Mouse (Mus musculus) right cerebral cortex, postnatal 4 days (tissue): ENCODE data around the gene Pard6a.

Source experiments
- DNase-seq: peaks from one replicate; pipeline ENCODE4 v3.0.0-alpha.2; 2022

Pard6a gene

GRCm38 (mm10) chr8:105700966-105701824 is at the start of gene Pard6a, which contains the start of gene Acd:
Pard6a (plus strand) TSS chr8:105701148.
Acd (minus strand) TSS chr8:105701102.
- peak; percentile 98 for DNase-seq

DNA sequence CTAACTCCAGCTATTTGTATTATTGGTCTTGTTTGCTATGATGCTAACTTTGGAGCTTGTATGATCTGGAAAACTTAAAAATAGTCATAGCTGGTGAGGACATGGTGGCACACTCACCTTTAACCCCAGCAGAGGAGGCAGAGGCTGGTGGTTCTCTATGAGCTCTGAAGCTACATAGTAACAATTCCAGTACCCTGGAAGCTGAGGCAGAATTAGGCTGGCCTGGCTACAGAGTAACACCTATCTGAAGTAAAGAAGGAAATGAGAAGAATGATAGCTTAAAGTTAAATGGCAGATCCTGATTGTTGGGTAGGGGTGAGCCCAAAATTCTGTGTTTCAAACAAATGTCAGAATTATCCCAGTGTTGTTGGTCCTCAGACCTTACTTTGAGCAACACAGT is 43.3 kb upstream of the Pard6a start:
- DNase-seq = no peak

DNA sequence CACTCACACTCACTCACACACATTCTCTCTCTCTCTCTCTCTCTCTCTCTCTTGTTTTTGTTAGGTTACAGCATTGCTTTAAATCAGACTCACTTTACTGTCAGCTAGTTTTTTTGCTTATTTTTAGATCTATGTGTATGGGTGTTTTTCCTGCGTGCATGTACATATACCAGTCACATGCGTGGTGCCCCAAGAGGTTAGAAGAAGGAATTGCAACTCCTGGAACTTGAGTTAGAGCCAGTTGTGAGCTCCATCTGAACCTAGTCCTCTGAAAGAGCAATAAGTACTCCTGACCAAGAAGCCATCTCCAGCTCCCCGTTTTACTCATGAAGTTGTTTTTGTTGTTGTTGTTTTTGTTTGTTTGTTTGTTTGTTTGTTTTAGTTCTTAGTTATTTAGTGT is 39.8 kb upstream of the Pard6a start:
- no peak for DNase-seq

DNA sequence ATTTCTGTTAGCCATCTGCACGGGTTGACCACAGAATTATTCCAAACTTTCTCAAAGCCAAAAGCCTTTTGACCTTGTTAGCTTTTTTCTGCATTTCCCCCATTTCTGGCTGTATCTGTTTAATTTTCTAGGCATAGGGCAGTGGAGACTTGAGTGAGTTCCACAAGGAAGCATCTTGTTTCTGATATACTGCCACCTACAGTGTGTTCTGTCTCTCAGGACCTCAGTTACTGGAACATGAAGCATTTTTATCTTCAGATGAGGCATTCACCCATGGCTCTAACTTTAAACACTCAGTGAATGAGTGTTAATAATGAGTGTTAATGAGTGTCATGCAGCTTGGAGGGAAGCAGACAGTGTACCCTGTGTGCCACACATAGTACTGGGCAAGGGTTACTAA is 23.1 kb upstream of the Pard6a start:
- DNase-seq = no peak

GRCm38 (mm10) chr8:105685325-105685724 is 15.6 kb upstream of the Pard6a start:
- DNase-seq = no peak

DNA sequence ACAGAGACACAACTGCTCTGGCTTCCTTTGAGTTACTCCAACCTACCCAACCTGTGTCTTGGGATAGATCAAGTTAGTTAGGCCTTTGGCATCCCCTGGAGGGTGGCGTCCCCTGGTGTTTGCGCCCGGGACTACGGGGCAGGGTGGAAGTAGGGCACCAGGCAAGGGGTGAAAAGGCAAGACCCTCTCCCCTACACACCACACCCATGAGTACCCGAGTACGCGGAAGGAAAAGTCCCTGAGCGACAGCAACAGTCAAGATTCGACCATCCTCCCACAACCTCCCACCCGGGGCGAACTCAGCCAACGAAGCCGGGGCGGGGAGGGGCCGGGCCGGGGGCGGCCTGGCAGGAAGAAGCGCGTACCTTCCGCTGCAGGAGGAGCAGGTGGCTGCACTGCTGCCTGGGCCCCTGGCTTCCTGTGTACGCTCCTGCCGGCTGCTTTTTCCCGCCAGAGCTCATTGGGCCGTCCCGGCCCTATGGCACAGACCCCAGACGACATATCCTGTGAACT is 15.1 kb upstream of the Pard6a start, which contains the start of gene Carmil2:
TSS of gene Carmil2 (plus strand) at position 479 of the 513 bp plus-strand sequence.
- no peak for DNase-seq

GRCm38 (mm10) chr8:105686551-105686950 is 14.4 kb upstream of the Pard6a start:
- DNase-seq = no peak

GRCm38 (mm10) chr8:105687512-105687911 is 13.4 kb upstream of the Pard6a start:
- no peak for DNase-seq

DNA sequence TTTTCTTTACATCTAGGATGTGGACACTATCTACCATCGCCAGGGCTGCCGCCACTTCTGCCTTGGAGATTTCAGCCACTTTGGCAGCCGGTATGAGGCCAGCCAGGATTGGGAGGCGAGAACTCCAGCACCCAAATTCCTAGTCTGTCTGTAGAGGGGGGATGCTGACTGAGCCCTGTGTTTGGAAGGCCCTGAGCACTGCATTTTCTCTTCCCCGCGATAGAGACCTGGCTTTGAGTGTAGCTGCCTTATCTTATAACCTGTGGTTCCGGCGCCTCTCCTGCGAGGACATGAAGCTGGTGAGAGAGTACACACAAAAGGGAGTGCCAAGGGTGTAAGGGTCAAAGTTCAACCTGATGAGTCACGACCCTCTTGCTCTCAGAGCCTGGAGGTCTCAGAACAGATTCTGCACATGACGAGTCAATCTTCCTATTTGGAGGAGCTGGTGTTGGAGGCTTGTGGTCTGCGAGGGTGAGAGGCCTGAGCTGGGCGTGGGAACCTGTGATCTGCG is 12.7 kb upstream of the Pard6a start:
- DNase-seq = no peak

GRCm38 (mm10) chr8:105689256-105689982 is 11.5 kb upstream of the Pard6a start:
- DNase-seq = no peak

- no peak for DNase-seq
Measured at GRCm38 (mm10) chr8:105689983-105690360, 11.0 kb upstream of the Pard6a start.

GRCm38 (mm10) chr8:105690978-105691377 is 10.0 kb upstream of the Pard6a start:
- no peak for DNase-seq

DNA sequence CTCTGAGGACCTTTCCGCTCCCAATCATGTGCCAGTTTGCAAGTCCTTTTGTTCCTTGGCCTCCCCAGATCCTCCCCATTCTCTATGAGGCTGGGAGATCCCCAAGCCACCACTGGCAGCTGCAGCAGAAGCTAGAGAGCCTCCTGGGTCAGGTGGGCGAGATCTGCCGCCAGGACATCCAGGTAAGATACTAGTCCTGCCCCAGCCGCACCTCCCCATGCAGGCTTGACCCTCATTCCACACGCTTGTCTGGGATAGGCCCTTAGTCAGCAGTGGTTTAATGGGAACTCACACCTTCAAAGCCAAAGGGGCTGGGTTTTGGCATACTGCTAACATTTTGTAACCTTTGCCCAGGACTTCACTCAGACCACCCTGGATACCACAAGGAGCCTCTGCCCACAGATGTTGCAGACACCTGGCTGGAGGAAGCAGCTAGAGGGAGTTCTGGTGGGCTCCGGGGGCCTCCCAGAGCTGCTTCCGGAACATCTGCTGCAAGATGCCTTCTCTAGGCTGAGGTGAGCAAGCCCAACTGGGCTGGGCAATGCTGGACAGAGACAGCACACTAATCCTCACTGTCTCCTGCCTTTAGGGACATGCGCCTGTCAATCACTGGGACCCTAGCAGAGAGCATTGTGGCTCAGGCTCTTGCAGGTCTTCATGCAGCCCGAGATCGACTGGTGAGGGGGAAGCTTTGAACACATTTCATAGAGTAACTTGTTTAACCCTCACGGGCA is 8.3 kb upstream of the Pard6a start:
- DNase-seq = no peak

- peak; percentile 85 for DNase-seq
Measured at GRCm38 (mm10) chr8:105693648-105694047, 7.3 kb upstream of the Pard6a start.

GRCm38 (mm10) chr8:105694051-105694799 is 6.7 kb upstream of the Pard6a start:
- peak; percentile 66 for DNase-seq

GRCm38 (mm10) chr8:105695080-105695780 is 5.7 kb upstream of the Pard6a start:
- DNase-seq = no peak

GRCm38 (mm10) chr8:105697196-105697780 is 3.7 kb upstream of the Pard6a start:
- DNase-seq = no peak

- DNase-seq = no peak
Measured at GRCm38 (mm10) chr8:105698734-105699133, 2.2 kb upstream of the Pard6a start.

DNA sequence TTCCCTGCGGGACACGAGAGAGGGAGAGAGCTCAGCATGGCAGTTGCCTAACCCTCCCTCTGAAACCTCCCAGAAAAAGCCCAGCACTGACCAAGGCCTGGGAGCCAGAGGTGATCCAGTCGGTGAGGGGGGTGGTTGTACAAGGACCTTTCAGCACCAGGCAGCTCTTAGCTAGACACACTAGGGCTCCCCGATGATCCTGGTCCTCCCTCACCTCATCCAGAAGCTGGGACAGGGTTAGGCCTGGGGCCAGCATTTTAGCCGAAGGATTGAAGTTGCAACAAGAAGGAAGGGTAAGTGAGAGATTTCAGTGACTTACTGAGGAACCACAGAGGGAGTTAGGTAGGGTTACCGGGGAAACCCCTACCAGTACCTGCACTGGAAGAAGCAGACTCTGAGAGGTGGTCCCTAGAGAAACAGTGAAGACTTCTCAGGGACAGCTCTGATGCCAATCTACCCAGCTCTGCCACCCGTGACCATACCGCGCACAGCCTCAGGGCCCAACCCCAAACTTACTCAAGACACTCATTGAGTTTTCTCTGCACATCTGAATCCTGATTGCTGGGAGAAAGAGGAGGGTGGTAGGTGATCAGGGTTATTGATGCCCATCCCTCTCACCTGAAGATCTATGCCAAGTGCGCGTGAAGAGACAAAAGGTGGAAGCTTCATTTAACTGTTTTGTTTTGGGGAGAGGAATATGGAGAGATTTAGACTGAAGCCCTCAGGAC is 1.3 kb upstream of the Pard6a start:
- no peak for DNase-seq

DNA sequence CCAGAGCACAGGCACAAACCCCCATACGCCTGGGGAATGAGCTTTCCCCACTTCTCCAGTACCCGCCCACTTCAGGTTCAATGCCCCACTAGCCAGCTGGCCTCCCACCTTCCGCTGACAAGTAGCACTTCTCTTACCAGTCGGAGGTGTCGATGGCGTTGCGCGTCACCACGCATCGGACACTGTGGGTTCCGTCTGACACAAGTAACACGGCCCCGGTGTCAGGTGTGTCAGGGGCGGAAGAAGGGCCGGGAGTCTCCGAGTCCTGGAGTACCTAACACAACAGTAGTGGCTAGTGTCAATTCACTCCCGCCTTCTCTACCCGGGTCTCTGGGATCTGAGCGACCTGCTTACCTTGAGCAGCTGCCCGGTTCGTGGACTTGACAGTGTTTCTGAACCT is 382 bp upstream of the Pard6a start:
- DNase-seq = peak; percentile 50
